Comparison of ENCODE assay signal across 10 mouse cellular contexts in genomic region chr9:29943209-29944070, GRCm38 (mm10). TPM values are rescaled to one million over a fixed set of nuclear protein-coding genes. Genes with fewer than 3 reads are reported as not detected.
A peak's percentile ranks its signal among the peaks of the same experiment; 100 is the strongest.
DNase-seq lines count a peak whose midpoint lies in the region; ATAC-seq and TF ChIP-seq lines count a peak whose summit lies in the region.
"Had no signal": no experiment of that assay in that cellular context is flagged by ENCODE, and none has a peak within 500 bp of the region (broad histone marks: within the 10 kb centered on the region; RNA-seq: fewer than 3 reads in every experiment).

No protein-coding gene starts in this region.

- no peaks in the 10 kb centered on the region for H3K9me3 ChIP-seq in lung, embryonic 15.5 days
- H3K9me3 ChIP-seq in intestine, embryonic 15.5 days, result no peaks in the 10 kb centered on the region
- no peaks in the 10 kb centered on the region for H3K9me3 ChIP-seq in stomach, embryonic 14.5 days (ENCODE audit: control insufficient read depth, low read depth, low read length)

- H3K9ac ChIP-seq in lung, embryonic 15.5 days, result no peak overlapping the region
- H3K9ac ChIP-seq in intestine, embryonic 15.5 days, result no peak overlapping the region
- no peak overlapping the region for H3K9ac ChIP-seq in stomach, embryonic 14.5 days (replicated peaks; ENCODE audit: low read depth, low read length)

- intact Hi-C loops in gastrocnemius, adult 2 months (cut with DNase I), result no loop called here

- 19% methylated on average over 20 of the region's 20 CpGs for WGBS in lung, embryonic 15.5 days
- 24% methylated on average over 20 of the region's 20 CpGs for WGBS in intestine, embryonic 15.5 days
- 23% methylated on average over 20 of the region's 20 CpGs for WGBS in stomach, embryonic 14.5 days

- H3K27me3 ChIP-seq in lung, embryonic 15.5 days, result no peaks in the 10 kb centered on the region
- H3K27me3 ChIP-seq in intestine, embryonic 15.5 days (replicated peaks), result no peaks in the 10 kb centered on the region
- no peaks in the 10 kb centered on the region for H3K27me3 ChIP-seq in stomach, embryonic 14.5 days (ENCODE audit: control insufficient read depth, insufficient read depth, low read length)

- ATAC-seq in lung, embryonic 15.5 days (ENCODE audit: borderline replicate concordance, extremely low read depth, low FRiP score, low TSS enrichment), result no peak
- no peak for ATAC-seq in intestine, embryonic 15.5 days
- no peak for ATAC-seq in stomach, embryonic 14.5 days (ENCODE audit: insufficient number of reproducible peaks, insufficient read depth, low FRiP score, low read depth)

- no peak overlapping the region for H3K27ac ChIP-seq in gastrocnemius, adult 2 months
- H3K27ac ChIP-seq in lung, embryonic 15.5 days, result no peak overlapping the region
- no peak overlapping the region for H3K27ac ChIP-seq in intestine, embryonic 15.5 days
- H3K27ac ChIP-seq in stomach, embryonic 14.5 days (ENCODE audit: low read length), result no peak overlapping the region

- peak overlapping the region; percentile 30 for H3K4me2 ChIP-seq in lung, embryonic 15.5 days
- H3K4me2 ChIP-seq in intestine, embryonic 15.5 days (replicated peaks), result peak overlapping the region; percentile 37
- peak overlapping the region; percentile 25 for H3K4me2 ChIP-seq in stomach, embryonic 14.5 days (replicated peaks; ENCODE audit: low read depth, low read length)

- no peak for DNase-seq in gastrocnemius, adult 2 months
- DNase-seq in gastrocnemius, postnatal 4 days (ENCODE audit: low spot score in 2 of 2), result no peak
- no peak for DNase-seq in lung, postnatal 14 days
- DNase-seq in thymus, postnatal 36 days, result no peak
- DNase-seq in left cerebral cortex, adult 18-20 months (ENCODE audit: low spot score in 2 of 2), result no peak
- DNase-seq: layer of hippocampus, adult 9-11 months had no signal

- no peak for TF ChIP-seq CTCF in gastrocnemius, adult 2 months (IDR thresholded peaks at IDR 0.05)

- no peaks in the 10 kb centered on the region for H3K36me3 ChIP-seq in lung, embryonic 15.5 days
- no peaks in the 10 kb centered on the region for H3K36me3 ChIP-seq in intestine, embryonic 15.5 days
- H3K36me3 ChIP-seq in stomach, embryonic 14.5 days (ENCODE audit: control insufficient read depth, insufficient read depth, low read length), result no peaks in the 10 kb centered on the region

- 0 out of 2 replicates have a peak overlapping the region, but pooled peaks have one; percentile 9 for H3K4me3 ChIP-seq in gastrocnemius, adult 2 months
- 0 out of 2 replicates have a peak overlapping the region, but pooled peaks have one; percentile 4 for H3K4me3 ChIP-seq in lung, embryonic 15.5 days
- no peak overlapping the region for H3K4me3 ChIP-seq in intestine, embryonic 15.5 days (replicated peaks)
- H3K4me3 ChIP-seq in stomach, embryonic 14.5 days (ENCODE audit: low read depth, low read length), result no peak overlapping the region
- H3K4me3 ChIP-seq: myocyte had no signal

- no peaks in the 10 kb centered on the region for H3K4me1 ChIP-seq in lung, embryonic 15.5 days
- H3K4me1 ChIP-seq in intestine, embryonic 15.5 days (replicated peaks), result no peaks in the 10 kb centered on the region
- H3K4me1 ChIP-seq in stomach, embryonic 14.5 days (ENCODE audit: control insufficient read depth, insufficient read depth, low read length), result no peaks in the 10 kb centered on the region

RNA-seq across cellular contexts. Expression of gene Ntm, which starts 19.5 kb away (rescaled TPM):
- under 1 TPM; 0.33 to 0.95 TPM for total RNA-seq in gastrocnemius, adult 2 months (2021)
- total RNA-seq in gastrocnemius, postnatal 4 days (2021), result 10 to 100 TPM in 1 of 2 experiments, 1 to 10 TPM in 1; 9.7 to 10.8 TPM
- polyA plus RNA-seq in lung, embryonic 15.5 days (2015; fragmentation: Nextera tagmentation; extraction: Ambion mirVana), result 21.0 and 21.4 TPM in 2 replicates
- polyA plus RNA-seq in intestine, embryonic 15.5 days (2015; fragmentation: Nextera tagmentation; extraction: Ambion mirVana), result 8.5 and 8.9 TPM in 2 replicates
- 18.0 and 19.7 TPM in 2 replicates for polyA plus RNA-seq in stomach, embryonic 14.5 days (2014; fragmentation: Nextera tagmentation; extraction: Ambion mirVana)
- total RNA-seq in left cerebral cortex, adult 18-20 months (2021), result 100 to 1,000 TPM; 250 to 265 TPM
- polyA plus RNA-seq: myocyte had no signal

Comparison
In these comparisons a context has a peak if more than half of its experiments do, and no peak if none do; other contexts are left out.
1. H3K4me3 ChIP-seq: peak in gastrocnemius, adult 2 months (single experiment) and lung, embryonic 15.5 days (single experiment); none in intestine, embryonic 15.5 days (single experiment) and stomach, embryonic 14.5 days (single experiment).
2. RNA of gene Ntm, which starts 19.5 kb away (total RNA-seq): 250 to 265 TPM in left cerebral cortex, adult 18-20 months; 9.7 to 10.8 TPM in gastrocnemius, postnatal 4 days and 0.33 to 0.95 TPM in gastrocnemius, adult 2 months; every median in the first group is over 10 times any median in the second.
3. Peak in every context shown above with its lines, with median percentiles within 50 percentile points of each other: H3K4me2 ChIP-seq.